Mouse (Mus musculus): Measurements from ENCODE around the gene Aifm2.

The Aifm2 gene

GRCm38 (mm10) chr10:61764689-61765088 is 49.6 kb downstream of the Aifm2 start:
- in situ Hi-C loops (cut with MboI, MseI): no loop called here

- in situ Hi-C loops (cut with MboI, MseI): no loop called here
These were observed 50.5 kb downstream of the Aifm2 start for GRCm38 (mm10) chr10:61765558-61765957.

GRCm38 (mm10) chr10:61766806-61767205 is 51.7 kb downstream of the Aifm2 start:
- in situ Hi-C loops (cut with MboI, MseI): no loop called here

DNA sequence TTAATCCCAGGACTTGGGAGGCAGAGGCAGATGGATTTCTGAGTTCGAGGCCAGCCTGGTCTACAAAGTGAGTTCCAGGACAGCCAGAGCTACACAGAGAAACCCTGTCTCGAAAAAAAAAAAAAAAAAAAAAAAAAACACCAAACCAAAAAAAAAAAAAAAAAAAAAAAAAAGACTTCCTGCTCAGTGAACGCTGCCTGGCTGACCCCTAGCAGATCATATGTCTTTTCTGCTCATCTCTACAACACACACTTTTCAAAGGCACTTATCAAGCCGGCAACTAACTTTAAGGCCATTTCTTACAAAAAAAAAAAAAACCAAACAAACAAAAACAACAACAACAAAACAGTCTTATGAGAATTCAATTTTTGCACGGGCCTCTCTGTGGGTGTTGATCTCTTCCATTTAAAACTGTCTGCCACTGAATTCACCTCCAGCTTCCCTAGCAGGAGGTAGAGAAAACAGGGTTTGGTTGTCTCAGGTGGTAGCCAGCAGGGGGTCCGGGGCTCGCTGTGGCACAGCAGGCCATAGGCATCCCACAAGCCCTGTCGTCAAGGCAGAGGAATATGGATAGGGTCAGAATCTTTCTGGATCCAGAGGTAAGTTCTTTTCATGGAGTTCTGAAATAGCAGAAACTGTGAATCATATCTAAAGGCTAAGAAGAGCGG is 66.5 kb downstream of the Aifm2 start:
- in situ Hi-C loops (cut with MboI, MseI): no loop called here

DNA sequence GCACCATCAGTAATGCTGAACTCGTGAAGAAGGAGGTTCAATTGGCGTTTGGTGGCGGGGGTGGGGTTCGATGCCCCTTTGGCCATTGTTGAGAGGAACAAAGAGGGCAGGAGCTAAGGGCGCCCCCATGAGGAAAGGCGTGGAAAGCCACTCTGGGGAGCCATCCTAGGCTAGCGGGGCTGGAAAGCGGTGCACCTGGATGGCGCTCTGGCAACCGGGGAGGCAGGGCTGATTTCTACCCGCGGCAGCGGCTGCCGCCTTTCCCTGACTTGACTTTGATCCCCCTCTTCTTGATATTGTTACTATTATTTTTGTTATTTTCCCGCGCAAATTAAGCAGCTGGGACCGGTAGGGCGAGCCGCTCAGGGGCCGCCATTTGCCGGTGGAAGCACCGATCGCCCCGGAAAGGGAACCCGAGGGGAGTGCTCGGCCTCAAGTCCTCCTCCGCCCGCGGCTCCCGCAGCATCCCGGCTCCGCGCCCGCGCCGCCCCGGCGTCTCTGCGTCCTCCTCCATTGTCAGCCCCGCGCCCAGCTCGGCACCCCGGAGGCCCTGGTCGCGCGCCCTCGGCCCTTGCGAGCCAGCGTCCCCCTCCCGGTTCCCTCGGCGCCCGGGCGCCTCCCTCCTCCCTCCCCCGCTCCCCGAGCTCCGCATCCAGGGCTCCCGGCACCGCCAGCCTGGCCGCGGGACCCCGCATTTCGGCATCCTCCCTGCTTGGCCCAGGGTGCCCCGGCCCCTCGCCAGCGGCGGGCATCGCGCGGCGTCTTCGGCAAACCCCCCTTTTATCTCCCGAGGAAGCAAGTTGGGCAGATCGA is 67.9 kb downstream of the Aifm2 start:
- in situ Hi-C loops (cut with MboI, MseI): no loop called here

GRCm38 (mm10) chr10:61783621-61784251 is 68.7 kb downstream of the Aifm2 start, which contains the start of gene H2afy2:
Gene H2afy2, minus strand, starts transcription at chr10:61784147.
- in situ Hi-C loops (cut with MboI, MseI): no loop called here

GRCm38 (mm10) chr10:61784414-61784813 is 69.4 kb downstream of the Aifm2 start:
- in situ Hi-C loops (cut with MboI, MseI): no loop called here

- in situ Hi-C loops (cut with MboI, MseI): no loop called here
These were observed 72.7 kb downstream of the Aifm2 start for GRCm38 (mm10) chr10:61787541-61788313.

DNA sequence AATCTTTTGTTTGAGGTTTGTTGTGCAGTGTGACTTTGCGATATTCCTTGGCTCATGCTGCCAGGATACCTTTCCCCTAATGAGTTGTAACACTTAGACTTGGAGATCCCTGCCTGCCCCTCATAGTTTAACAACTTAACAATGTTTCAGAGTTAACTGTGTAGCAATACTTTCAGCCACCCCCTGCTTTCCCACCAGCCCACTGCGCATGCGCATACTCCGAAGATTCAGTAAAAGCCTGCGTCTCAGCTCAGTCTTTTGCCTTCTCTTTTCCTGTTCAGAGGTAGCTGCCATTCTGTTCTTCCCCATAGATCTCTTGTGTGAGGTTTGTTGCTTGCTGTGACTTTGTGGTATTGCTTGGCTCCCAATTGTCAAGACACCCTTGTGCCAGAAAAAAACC is 73.4 kb downstream of the Aifm2 start:
- in situ Hi-C loops (cut with MboI, MseI): no loop called here

All from regulatory T cell (primary cell).